15 mouse cellular contexts compared by ENCODE assay signal in genomic region chr4:94186997-94187396, GRCm38 (mm10).
A peak's percentile ranks its signal among the peaks of the same experiment; 100 is the strongest.
DNase-seq lines count a peak whose midpoint lies in the region; ATAC-seq and TF ChIP-seq lines count a peak whose summit lies in the region.
"Had no signal": no experiment of that assay in that cellular context is flagged by ENCODE, and none has a peak within 500 bp of the region (broad histone marks: within the 10 kb centered on the region; RNA-seq: fewer than 3 reads in every experiment).

No protein-coding gene starts in this region.

- no peak overlapping the region for H3K4me2 ChIP-seq in heart, embryonic 16.5 days (ENCODE audit: low read depth, low read length)
- H3K4me2 ChIP-seq in liver, embryonic 11.5 days: no peak overlapping the region
- H3K4me2 ChIP-seq: heart, embryonic 13.5 days; hindbrain, embryonic 13.5 days had no signal

- 0 out of 2 replicates have a peak, but pooled peaks have one; percentile 23 for ATAC-seq in heart, embryonic 16.5 days (replicated peaks; ENCODE audit: extremely low read depth, insufficient read depth, low FRiP score)
- ATAC-seq in liver, embryonic 11.5 days (replicated peaks; ENCODE audit: low FRiP score): no peak
- ATAC-seq: intestine, postnatal 0 days had no signal

- no peaks in the 10 kb centered on the region for H3K27me3 ChIP-seq in heart, embryonic 16.5 days (ENCODE audit: control insufficient read depth, insufficient read depth, low read length)
- no peaks in the 10 kb centered on the region for H3K27me3 ChIP-seq in liver, adult 2 months (ENCODE audit: control insufficient read depth, insufficient read depth, low read length)
- H3K27me3 ChIP-seq in liver, embryonic 11.5 days (replicated peaks; ENCODE audit: control insufficient read depth, insufficient read depth, low read length): no peaks in the 10 kb centered on the region
- H3K27me3 ChIP-seq: heart, embryonic 13.5 days; hindbrain, embryonic 13.5 days had no signal

- no peak overlapping the region for H3K4me3 ChIP-seq in heart, embryonic 16.5 days (ENCODE audit: low read length)
- no peak overlapping the region for H3K4me3 ChIP-seq in liver, adult 2 months (ENCODE audit: insufficient read depth, low read depth, low read length)
- H3K4me3 ChIP-seq in liver, embryonic 11.5 days (ENCODE audit: low read depth, low read length): no peak overlapping the region
- H3K4me3 ChIP-seq: heart, embryonic 13.5 days; hindbrain, embryonic 13.5 days; midbrain, embryonic 10.5 days had no signal

- peaks cover 10% of the 10 kb centered on the region for H3K4me1 ChIP-seq in heart, embryonic 16.5 days (ENCODE audit: control insufficient read depth, insufficient read depth, low read length)
- H3K4me1 ChIP-seq in liver, adult 2 months (ENCODE audit: control insufficient read depth, insufficient read depth, low read length): no peaks in the 10 kb centered on the region
- H3K4me1 ChIP-seq in liver, embryonic 11.5 days (replicated peaks; ENCODE audit: control insufficient read depth, insufficient read depth, low read length): no peaks in the 10 kb centered on the region

- no peaks in the 10 kb centered on the region for H3K36me3 ChIP-seq in heart, embryonic 16.5 days (ENCODE audit: control insufficient read depth, insufficient read depth)
- no peaks in the 10 kb centered on the region for H3K36me3 ChIP-seq in liver, adult 2 months (ENCODE audit: control insufficient read depth, insufficient read depth, low read length)
- H3K36me3 ChIP-seq in liver, embryonic 11.5 days (ENCODE audit: control insufficient read depth, insufficient read depth, low read length): no peaks in the 10 kb centered on the region
- H3K36me3 ChIP-seq: heart, embryonic 13.5 days; hindbrain, embryonic 13.5 days; midbrain, embryonic 10.5 days had no signal

- WGBS in heart, embryonic 16.5 days: 41% methylated on average over 4 of the region's 4 CpGs
- WGBS in liver, adult 2 months: 65% methylated on average over 4 of the region's 4 CpGs
- WGBS in liver, embryonic 11.5 days: 65% methylated on average over 4 of the region's 4 CpGs

- no peak overlapping the region for H3K9ac ChIP-seq in heart, embryonic 16.5 days (ENCODE audit: low read length)
- H3K9ac ChIP-seq in liver, adult 2 months (ENCODE audit: low read depth, low read length): no peak overlapping the region
- H3K9ac ChIP-seq in liver, embryonic 11.5 days (ENCODE audit: low read depth, low read length): no peak overlapping the region
- H3K9ac ChIP-seq: heart, embryonic 13.5 days; hindbrain, embryonic 13.5 days had no signal

- DNase-seq in heart, adult 18-20 months: no peak
- peak; percentile 16 for DNase-seq in liver, adult 2 months (ENCODE audit: extremely low read depth, low read depth, low spot score)
- DNase-seq in liver, embryonic 11.5 days (ENCODE audit: low spot score): no peak
- peak; percentile 4 for DNase-seq in testis, postnatal 14 days (ENCODE audit: low spot score)
- DNase-seq in testis, postnatal 10 days (ENCODE audit: low spot score): no peak
- no peak for DNase-seq in frontal cortex, adult 2 months (ENCODE audit: extremely low spot score in 1 of 2, low spot score in 1 of 2)
- DNase-seq: adrenal gland, adult 2 months; cerebellum, adult 8-10 months; layer of hippocampus, adult 9-11 months; lung, postnatal 14 days had no signal

- TF ChIP-seq CTCF in liver, adult 2 months (IDR thresholded peaks at IDR 0.05; ENCODE audit: low read depth, low read length): no peak

- no peak overlapping the region for H3K27ac ChIP-seq in heart, embryonic 16.5 days (ENCODE audit: low read length)
- H3K27ac ChIP-seq in liver, adult 2 months (replicated peaks; ENCODE audit: insufficient read depth, low read depth, low read length): no peak overlapping the region
- H3K27ac ChIP-seq in liver, embryonic 11.5 days (ENCODE audit: low read depth, low read length): no peak overlapping the region
- H3K27ac ChIP-seq: heart, embryonic 13.5 days; hindbrain, embryonic 13.5 days; midbrain, embryonic 10.5 days had no signal

- H3K9me3 ChIP-seq in heart, embryonic 16.5 days (replicated peaks; ENCODE audit: control insufficient read depth, low read length): no peaks in the 10 kb centered on the region
- no peaks in the 10 kb centered on the region for H3K9me3 ChIP-seq in liver, embryonic 11.5 days (ENCODE audit: control insufficient read depth, low read length)
- H3K9me3 ChIP-seq: heart, embryonic 13.5 days; hindbrain, embryonic 13.5 days; midbrain, embryonic 10.5 days had no signal

- TF ChIP-seq POLR2A in liver, adult 2 months (IDR thresholded peaks at IDR 0.05; ENCODE audit: extremely low read depth, insufficient read depth, low read length): no peak

- H3K79me2 ChIP-seq in liver, adult 2 months (ENCODE audit: control insufficient read depth, insufficient read depth, low read length): no peaks in the 10 kb centered on the region

Comparison
In these comparisons a context has a peak if more than half of its experiments do, and no peak if none do; other contexts are left out.
1. DNase-seq: peak in liver, adult 2 months (single experiment) and testis, postnatal 14 days (single experiment); none in heart, adult 18-20 months (0 of 2), liver, embryonic 11.5 days (single experiment), testis, postnatal 10 days (single experiment) and frontal cortex, adult 2 months (0 of 2).